ENCODE assay signal across 16 mouse cellular contexts in the genomic region with DNA sequence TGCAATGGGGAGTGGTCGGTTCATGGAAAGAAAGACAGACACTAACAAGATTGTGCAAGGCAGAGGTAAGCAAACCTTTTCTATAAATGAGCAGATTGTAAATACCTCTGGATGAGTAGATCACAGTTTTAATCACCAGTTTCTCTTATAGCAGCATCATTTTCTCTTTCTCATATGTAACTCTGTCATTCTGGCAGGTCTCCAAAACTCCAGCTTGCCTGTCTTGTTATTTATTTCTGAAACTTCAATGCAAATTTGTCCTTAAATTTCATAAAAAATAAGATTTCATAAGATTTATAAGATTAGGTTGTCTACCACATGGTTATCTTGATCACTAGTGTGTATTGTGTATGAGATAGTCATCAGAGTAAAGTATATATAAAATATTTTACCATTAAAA.
"Had no signal": no experiment of that assay in that cellular context is flagged by ENCODE, and none has a peak within 500 bp of the region (broad histone marks: within the 10 kb centered on the region; RNA-seq: fewer than 3 reads in every experiment).

No protein-coding gene starts in this region.

- H3K36me3 ChIP-seq: limb, embryonic 13.5 days; neural tube, embryonic 12.5 days had no signal

- H3K4me1 ChIP-seq: limb, embryonic 13.5 days; neural tube, embryonic 12.5 days had no signal

- H3K9ac ChIP-seq: limb, embryonic 13.5 days; liver, embryonic 14.5 days; neural tube, embryonic 12.5 days had no signal

- H3K4me2 ChIP-seq: limb, embryonic 13.5 days; midbrain, embryonic 11.5 days; neural tube, embryonic 12.5 days had no signal

- DNase-seq: kidney, adult 11 months; kidney, adult 9 months; kidney, postnatal 36 days; lung, adult 18-20 months; lung, postnatal 10 days; lung, postnatal 4 days; thymus, adult 18-20 months; thymus, postnatal 14 days had no signal

- H3K4me3 ChIP-seq: layer of hippocampus, adult 2 months; left cerebral cortex, adult 2 months; limb, embryonic 13.5 days; neural tube, embryonic 12.5 days had no signal

- H3K27me3 ChIP-seq: limb, embryonic 13.5 days; neural tube, embryonic 12.5 days had no signal

- H3K9me3 ChIP-seq: limb, embryonic 13.5 days; neural tube, embryonic 12.5 days had no signal

- H3K27ac ChIP-seq: kidney, postnatal 0 days; layer of hippocampus, adult 2 months; left cerebral cortex, adult 2 months; limb, embryonic 13.5 days; liver, embryonic 14.5 days; neural tube, embryonic 12.5 days; stomach, postnatal 0 days had no signal
